ENCODE assay signal across 14 mouse cellular contexts in the genomic region with DNA sequence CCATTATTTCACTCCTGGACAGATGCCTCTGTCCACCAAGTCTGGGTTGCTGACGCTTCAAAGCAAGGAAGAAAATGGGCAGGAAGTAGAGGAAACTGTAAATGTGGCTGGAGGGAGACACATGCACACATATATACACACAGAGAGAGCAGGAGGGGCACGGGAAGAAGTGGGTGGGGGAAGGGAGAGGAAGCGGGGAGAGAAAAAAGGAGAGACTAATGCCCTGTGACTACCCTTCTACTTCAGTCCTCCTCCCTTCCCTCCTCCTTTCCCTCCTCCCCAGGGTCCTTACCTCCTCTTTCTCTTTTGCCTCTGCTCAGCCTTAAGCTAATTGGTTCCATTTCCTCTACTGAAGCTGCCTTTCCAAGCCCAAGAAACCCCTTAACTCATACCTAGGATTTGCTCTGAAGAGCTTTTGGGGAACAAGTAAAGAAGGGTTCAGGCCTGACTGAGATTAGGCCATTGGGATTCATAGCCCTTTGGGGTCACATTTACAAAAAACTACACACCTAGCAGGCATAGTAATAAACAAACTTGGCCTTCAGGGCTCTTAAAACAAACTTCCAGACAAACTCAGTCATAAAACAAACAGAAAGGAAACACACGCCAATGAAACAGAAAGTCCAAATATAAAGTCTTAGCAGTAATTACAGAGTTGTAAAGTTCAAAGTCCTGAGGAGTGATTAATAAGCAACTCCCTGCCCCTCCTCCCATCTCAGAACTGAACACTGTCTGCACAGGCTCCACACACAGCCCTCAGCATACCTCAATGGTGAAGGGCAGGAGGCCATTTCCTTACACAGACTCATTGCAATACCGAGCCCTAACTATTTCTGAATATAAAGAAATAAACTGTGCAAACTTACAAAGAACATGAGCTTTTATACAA. TPM values are rescaled to one million over a fixed set of nuclear protein-coding genes. Genes with fewer than 3 reads are reported as not detected.
DNase-seq lines count a peak whose midpoint lies in the region; ATAC-seq and TF ChIP-seq lines count a peak whose summit lies in the region.
"Had no signal": no experiment of that assay in that cellular context is flagged by ENCODE, and none has a peak within 500 bp of the region (broad histone marks: within the 10 kb centered on the region; RNA-seq: fewer than 3 reads in every experiment).

No protein-coding gene starts in this region.

- 41% methylated on average over 5 of the region's 5 CpGs for WGBS in liver, embryonic 13.5 days (ENCODE audit: insufficient replicate concordance)
- WGBS in embryonic facial prominence, embryonic 15.5 days, result 39% methylated on average over 5 of the region's 5 CpGs
- WGBS in kidney, embryonic 15.5 days, result 22% methylated on average over 5 of the region's 5 CpGs
- 40% methylated on average over 5 of the region's 5 CpGs for WGBS in liver, postnatal 0 days (ENCODE audit: insufficient replicate concordance)
- 55% methylated on average over 5 of the region's 5 CpGs for WGBS in heart, adult 2 months

- H3K4me1 ChIP-seq in liver, embryonic 13.5 days (replicated peaks), result peaks cover 11% of the 10 kb centered on the region
- 0 out of 2 replicates have a peak, but pooled peaks cover 7% of the 10 kb centered on the region for H3K4me1 ChIP-seq in embryonic facial prominence, embryonic 15.5 days
- peaks cover 22% of the 10 kb centered on the region for H3K4me1 ChIP-seq in kidney, embryonic 15.5 days
- H3K4me1 ChIP-seq in liver, postnatal 0 days (ENCODE audit: insufficient read depth), result peaks cover 31% of the 10 kb centered on the region
- H3K4me1 ChIP-seq in heart, adult 2 months (ENCODE audit: control insufficient read depth, insufficient read depth, low read length), result peaks cover 2% of the 10 kb centered on the region

- no peak for DNase-seq in liver, embryonic 13.5 days
- DNase-seq in liver, result no peak
- no peak for DNase-seq in liver, postnatal 0 days
- DNase-seq in ovary, postnatal 36 days (ENCODE audit: low spot score), result no peak
- DNase-seq in gastrocnemius, adult 2 months, result no peak
- DNase-seq in heart, adult 2 months, result no peak
- DNase-seq: forebrain, postnatal 0 days had no signal

- no peak overlapping the region for H3K4me2 ChIP-seq in liver, embryonic 13.5 days
- no peak overlapping the region for H3K4me2 ChIP-seq in embryonic facial prominence, embryonic 15.5 days (replicated peaks)
- no peak overlapping the region for H3K4me2 ChIP-seq in kidney, embryonic 15.5 days
- no peak overlapping the region for H3K4me2 ChIP-seq in liver, postnatal 0 days (ENCODE audit: low read depth, low read length)
- H3K4me2 ChIP-seq: heart, embryonic 13.5 days; liver, embryonic 15.5 days had no signal

- no peaks in the 10 kb centered on the region for H3K27me3 ChIP-seq in liver, embryonic 13.5 days
- H3K27me3 ChIP-seq in embryonic facial prominence, embryonic 15.5 days, result no peaks in the 10 kb centered on the region
- no peaks in the 10 kb centered on the region for H3K27me3 ChIP-seq in kidney, embryonic 15.5 days
- no peaks in the 10 kb centered on the region for H3K27me3 ChIP-seq in liver, postnatal 0 days (ENCODE audit: insufficient read depth, low read length)
- H3K27me3 ChIP-seq in heart, adult 2 months (ENCODE audit: control insufficient read depth, insufficient read depth, low read length), result no peaks in the 10 kb centered on the region
- H3K27me3 ChIP-seq: heart, embryonic 13.5 days; liver, embryonic 15.5 days; Patski had no signal

- intact Hi-C loops in gastrocnemius, adult 2 months (cut with DNase I), result no loop called here
- intact Hi-C loops in heart, adult 2 months (cut with DNase I), result no loop called here

- TF ChIP-seq CTCF in liver, postnatal 0 days (IDR thresholded peaks at IDR 0.05; ENCODE audit: low read depth), result no peak
- no peak for TF ChIP-seq CTCF in gastrocnemius, adult 2 months (IDR thresholded peaks at IDR 0.05)
- no peak for TF ChIP-seq CTCF in heart, adult 2 months (IDR thresholded peaks at IDR 0.05)

- TF ChIP-seq EP300 in liver, postnatal 0 days (IDR thresholded peaks at IDR 0.05; ENCODE audit: low read depth), result no peak
- no peak for TF ChIP-seq EP300 in heart, adult 2 months (IDR thresholded peaks at IDR 0.05; ENCODE audit: insufficient read depth, low read depth, low read length)

- H3K9ac ChIP-seq in liver, embryonic 13.5 days, result no peak overlapping the region
- H3K9ac ChIP-seq in embryonic facial prominence, embryonic 15.5 days, result no peak overlapping the region
- no peak overlapping the region for H3K9ac ChIP-seq in kidney, embryonic 15.5 days
- H3K9ac ChIP-seq in liver, postnatal 0 days (replicated peaks), result no peak overlapping the region
- no peak overlapping the region for H3K9ac ChIP-seq in heart, adult 2 months (ENCODE audit: low read depth, low read length)
- H3K9ac ChIP-seq: forebrain, postnatal 0 days; heart, embryonic 13.5 days; liver, embryonic 15.5 days had no signal

- no peak for ATAC-seq in liver, embryonic 13.5 days (ENCODE audit: low read depth)
- ATAC-seq in embryonic facial prominence, embryonic 15.5 days (ENCODE audit: insufficient number of reproducible peaks, low FRiP score, low TSS enrichment, low read depth), result no peak
- peak; percentile 92 for ATAC-seq in kidney, embryonic 15.5 days (replicated peaks; ENCODE audit: low FRiP score)
- peak; percentile 61 for ATAC-seq in liver, postnatal 0 days
- ATAC-seq: forebrain, postnatal 0 days; midbrain, embryonic 16.5 days; Patski had no signal

- no peak overlapping the region for H3K4me3 ChIP-seq in liver, embryonic 13.5 days (replicated peaks)
- H3K4me3 ChIP-seq in embryonic facial prominence, embryonic 15.5 days (replicated peaks), result no peak overlapping the region
- H3K4me3 ChIP-seq in kidney, embryonic 15.5 days (replicated peaks), result no peak overlapping the region
- H3K4me3 ChIP-seq in liver, postnatal 0 days (ENCODE audit: low read depth, low read length), result no peak overlapping the region
- H3K4me3 ChIP-seq in gastrocnemius, adult 2 months, result no peak overlapping the region
- no peak overlapping the region for H3K4me3 ChIP-seq in heart, adult 2 months
- H3K4me3 ChIP-seq: heart, embryonic 13.5 days; liver, embryonic 15.5 days had no signal

- H3K9me3 ChIP-seq in liver, embryonic 13.5 days (replicated peaks), result no peaks in the 10 kb centered on the region
- H3K9me3 ChIP-seq in embryonic facial prominence, embryonic 15.5 days (replicated peaks), result no peaks in the 10 kb centered on the region
- H3K9me3 ChIP-seq in kidney, embryonic 15.5 days (replicated peaks), result no peaks in the 10 kb centered on the region
- H3K9me3 ChIP-seq in liver, postnatal 0 days (ENCODE audit: low read length), result no peaks in the 10 kb centered on the region
- H3K9me3 ChIP-seq: heart, embryonic 13.5 days; liver, embryonic 15.5 days had no signal

- 0 out of 2 replicates have a peak overlapping the region, but pooled peaks have one; percentile 19 for H3K27ac ChIP-seq in liver, embryonic 13.5 days
- H3K27ac ChIP-seq in embryonic facial prominence, embryonic 15.5 days (replicated peaks), result 0 out of 2 replicates have a peak overlapping the region, but pooled peaks have one; percentile 6
- peak overlapping the region; percentile 79 for H3K27ac ChIP-seq in kidney, embryonic 15.5 days
- H3K27ac ChIP-seq in liver, postnatal 0 days (ENCODE audit: low read depth), result peak overlapping the region; percentile 58
- H3K27ac ChIP-seq in gastrocnemius, adult 2 months, result no peak overlapping the region
- H3K27ac ChIP-seq in heart, adult 2 months, result no peak overlapping the region
- H3K27ac ChIP-seq: heart, embryonic 13.5 days; liver, embryonic 15.5 days had no signal

- no peak for TF ChIP-seq POLR2A in heart, adult 2 months (IDR thresholded peaks at IDR 0.05; ENCODE audit: insufficient read depth, low read depth, low read length)

- H3K79me2 ChIP-seq in heart, adult 2 months (replicated peaks; ENCODE audit: control insufficient read depth, insufficient read depth, low read length), result no peaks in the 10 kb centered on the region

- H3K36me3 ChIP-seq in liver, embryonic 13.5 days, result no peaks in the 10 kb centered on the region
- H3K36me3 ChIP-seq in embryonic facial prominence, embryonic 15.5 days, result no peaks in the 10 kb centered on the region
- H3K36me3 ChIP-seq in kidney, embryonic 15.5 days, result no peaks in the 10 kb centered on the region
- no peaks in the 10 kb centered on the region for H3K36me3 ChIP-seq in liver, postnatal 0 days (replicated peaks; ENCODE audit: insufficient read depth, low read length)
- H3K36me3 ChIP-seq in heart, adult 2 months (ENCODE audit: control insufficient read depth, insufficient read depth, low read length), result peaks cover 6% of the 10 kb centered on the region
- H3K36me3 ChIP-seq: heart, embryonic 13.5 days; liver, embryonic 15.5 days had no signal

RNA-seq across cellular contexts. Expression of gene Tlnrd1, which starts 36.7 kb away (rescaled TPM):
- polyA plus RNA-seq in liver, embryonic 13.5 days (2015; fragmentation: Nextera tagmentation; extraction: Ambion mirVana), result 8.9 and 10.0 TPM in 2 replicates
- 12.5 and 13.0 TPM in 2 replicates for polyA plus RNA-seq in embryonic facial prominence, embryonic 15.5 days (2015; fragmentation: Nextera tagmentation; extraction: Ambion mirVana)
- 10.4 and 11.0 TPM in 2 replicates for polyA plus RNA-seq in kidney, embryonic 15.5 days (2015; fragmentation: Nextera tagmentation; extraction: Ambion mirVana)
- 6.0 and 7.7 TPM in 2 replicates for polyA plus RNA-seq in liver, postnatal 0 days (2015; fragmentation: Nextera tagmentation; extraction: Ambion mirVana)
- 1 to 10 TPM; 1.2 to 3.2 TPM for total RNA-seq in gastrocnemius, adult 2 months (2021)
- 1 to 10 TPM; 6.5 to 8.7 TPM for total RNA-seq in heart, adult 2 months (2021)
- 5.9 and 7.2 TPM in 2 replicates for polyA plus RNA-seq in heart, adult 2 months (2012; rRNA removed)

RNA-seq across cellular contexts. Expression of gene Mesd, which starts 36.8 kb away (rescaled TPM):
- 59.6 and 68.8 TPM in 2 replicates for polyA plus RNA-seq in liver, embryonic 13.5 days (2015; fragmentation: Nextera tagmentation; extraction: Ambion mirVana)
- 79.4 and 92.6 TPM in 2 replicates for polyA plus RNA-seq in embryonic facial prominence, embryonic 15.5 days (2015; fragmentation: Nextera tagmentation; extraction: Ambion mirVana)
- 115 and 119 TPM in 2 replicates for polyA plus RNA-seq in kidney, embryonic 15.5 days (2015; fragmentation: Nextera tagmentation; extraction: Ambion mirVana)
- 35.8 and 39.6 TPM in 2 replicates for polyA plus RNA-seq in liver, postnatal 0 days (2015; fragmentation: Nextera tagmentation; extraction: Ambion mirVana)
- total RNA-seq in gastrocnemius, adult 2 months (2021), result 10 to 100 TPM; 22.2 to 33.3 TPM
- 10 to 100 TPM; 51.5 to 52.0 TPM for total RNA-seq in heart, adult 2 months (2021)
- 11.4 and 19.4 TPM in 2 replicates for polyA plus RNA-seq in heart, adult 2 months (2012; rRNA removed)

RNA-seq across cellular contexts. Expression of gene Cfap161, which starts 52.8 kb away (rescaled TPM):
- polyA plus RNA-seq in liver, embryonic 13.5 days (2015; fragmentation: Nextera tagmentation; extraction: Ambion mirVana), result not detected in 2 replicates
- 7.0 and 14.1 TPM in 2 replicates for polyA plus RNA-seq in embryonic facial prominence, embryonic 15.5 days (2015; fragmentation: Nextera tagmentation; extraction: Ambion mirVana)
- polyA plus RNA-seq in kidney, embryonic 15.5 days (2015; fragmentation: Nextera tagmentation; extraction: Ambion mirVana), result 0.17 TPM in 1 of 2 replicates, not detected in the other
- not detected in 2 replicates for polyA plus RNA-seq in liver, postnatal 0 days (2015; fragmentation: Nextera tagmentation; extraction: Ambion mirVana)
- total RNA-seq in gastrocnemius, adult 2 months (2021), result not detected
- total RNA-seq in heart, adult 2 months (2021), result not detected
- 0.35 and 0.50 TPM in 2 replicates for polyA plus RNA-seq in heart, adult 2 months (2012; rRNA removed)
- total RNA-seq: common myeloid progenitor, adult 5-6 weeks had no signal
- polyA plus RNA-seq: liver, embryonic 15.5 days; Patski had no signal

Comparison
In these comparisons a context has a peak if more than half of its experiments do, and no peak if none do; other contexts are left out.
1. ATAC-seq: peak in kidney, embryonic 15.5 days (single experiment) and liver, postnatal 0 days (single experiment); none in liver, embryonic 13.5 days (single experiment) and embryonic facial prominence, embryonic 15.5 days (single experiment).
2. H3K27ac ChIP-seq: peak in liver, embryonic 13.5 days (single experiment), embryonic facial prominence, embryonic 15.5 days (single experiment), kidney, embryonic 15.5 days (single experiment) and liver, postnatal 0 days (single experiment); none in gastrocnemius, adult 2 months (single experiment) and heart, adult 2 months (single experiment).